Mouse (Mus musculus): ENCODE results near the gene Map1b. TPM values are rescaled to one million over a fixed set of nuclear protein-coding genes. Genes with fewer than 3 reads are reported as not detected.

The Map1b gene
- polyA plus RNA-seq, 1 experiment from 2014 or later, result 43.7 TPM

DNA sequence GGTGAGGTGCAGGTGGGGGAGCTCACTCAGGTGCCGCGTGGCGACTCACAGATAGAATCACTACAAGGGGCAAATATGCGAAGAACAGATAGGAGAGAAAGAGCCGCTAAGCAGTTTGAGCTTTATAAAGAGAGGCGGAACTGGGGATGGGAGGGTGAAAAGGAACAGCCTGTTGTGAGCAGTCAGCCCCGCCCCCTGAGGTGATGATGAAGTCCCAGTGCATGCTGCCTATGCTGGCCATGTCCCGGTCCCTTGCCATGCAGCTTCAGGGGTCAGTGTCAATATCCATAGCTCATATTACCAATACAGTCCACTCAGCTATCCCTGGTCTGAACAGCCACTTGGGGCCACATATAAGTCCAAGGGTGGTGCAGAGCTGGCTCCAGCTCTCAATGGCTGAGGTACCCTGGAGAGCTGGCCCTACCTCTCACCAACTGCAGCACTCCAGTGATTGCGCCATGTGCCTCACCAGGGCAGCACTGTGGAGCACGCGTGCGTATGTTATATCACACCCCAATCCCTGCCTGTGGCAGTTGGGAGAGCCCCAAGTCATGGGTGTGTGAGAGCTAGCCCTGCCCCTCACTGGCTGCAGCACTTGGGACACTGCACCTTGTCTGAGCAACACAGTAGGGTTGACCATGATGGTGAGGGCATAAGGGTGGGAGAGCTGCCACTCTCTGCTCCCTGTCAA lies 42.0 kb upstream of the Map1b start:
- H3K4me1 ChIP-seq (replicated peaks; ENCODE audit: control insufficient read depth, insufficient read depth, low read length), result no peaks in the 10 kb centered on the region
- TF ChIP-seq CTCF (IDR thresholded peaks at IDR 0.05; ENCODE audit: low read depth), result no peak
- H3K27me3 ChIP-seq (replicated peaks; ENCODE audit: control insufficient read depth, insufficient read depth, low read length), result no peaks in the 10 kb centered on the region
- peak; percentile 53; the same call in 1 of the 2 replicates for ATAC-seq
- H3K9ac ChIP-seq (ENCODE audit: low read depth, low read length), result peak overlapping the region; percentile 17; the same call in 1 of the 2 replicates
- no peak overlapping the region for H3K27ac ChIP-seq (ENCODE audit: low read depth, low read length)
- WGBS, result 46% methylated on average over 12 of the region's 12 CpGs
- H3K36me3 ChIP-seq (ENCODE audit: control insufficient read depth, insufficient read depth), result no peaks in the 10 kb centered on the region
- no peaks in the 10 kb centered on the region for H3K9me3 ChIP-seq (ENCODE audit: control insufficient read depth)
- peak overlapping the region; percentile 60 for H3K4me2 ChIP-seq (replicated peaks; ENCODE audit: low read depth)
- H3K4me3 ChIP-seq (ENCODE audit: low read depth, low read length), result peak overlapping the region; percentile 24

DNA sequence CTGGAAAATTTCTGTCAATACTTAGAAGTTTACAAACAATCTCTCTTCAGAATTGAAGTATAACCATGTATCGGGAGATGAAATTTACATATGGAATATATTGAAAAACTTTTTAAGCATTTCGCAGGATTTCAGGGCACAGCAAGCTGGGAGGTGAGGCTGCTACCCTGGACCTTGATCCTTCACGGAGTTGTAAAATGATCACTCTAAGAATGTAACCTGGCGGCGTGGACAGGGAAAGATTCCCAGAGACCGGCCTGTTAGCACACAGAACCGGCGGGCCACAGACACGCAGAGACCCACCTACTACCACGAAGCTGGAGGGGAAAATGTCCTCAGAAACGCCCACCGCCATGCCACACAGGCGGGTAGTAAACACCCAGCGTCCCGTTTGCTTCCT lies 41.5 kb upstream of the Map1b start:
- Histone ChIP-seq H3K4me3 (ENCODE audit: low read depth, low read length) (peak overlapping the region; percentile 24), H3K9me3 (ENCODE audit: control insufficient read depth) (no peaks in the 10 kb centered on the region), H3K4me1 (replicated peaks; ENCODE audit: control insufficient read depth, insufficient read depth, low read length) (no peaks in the 10 kb centered on the region), H3K4me2 (replicated peaks; ENCODE audit: low read depth) (peak overlapping the region; percentile 60), H3K9ac (ENCODE audit: low read depth, low read length) (peak overlapping the region; percentile 17; the same call in 1 of the 2 replicates), H3K27ac (ENCODE audit: low read depth, low read length) (no peak overlapping the region), H3K36me3 (ENCODE audit: control insufficient read depth, insufficient read depth) (no peaks in the 10 kb centered on the region), H3K27me3 (replicated peaks; ENCODE audit: control insufficient read depth, insufficient read depth, low read length) (no peaks in the 10 kb centered on the region)
- WGBS, result 37% methylated on average over 15 of the region's 15 CpGs
- ATAC-seq, result peak; percentile 33; the same call in 1 of the 2 replicates
- TF ChIP-seq CTCF (IDR thresholded peaks at IDR 0.05; ENCODE audit: low read depth), result no peak

DNA sequence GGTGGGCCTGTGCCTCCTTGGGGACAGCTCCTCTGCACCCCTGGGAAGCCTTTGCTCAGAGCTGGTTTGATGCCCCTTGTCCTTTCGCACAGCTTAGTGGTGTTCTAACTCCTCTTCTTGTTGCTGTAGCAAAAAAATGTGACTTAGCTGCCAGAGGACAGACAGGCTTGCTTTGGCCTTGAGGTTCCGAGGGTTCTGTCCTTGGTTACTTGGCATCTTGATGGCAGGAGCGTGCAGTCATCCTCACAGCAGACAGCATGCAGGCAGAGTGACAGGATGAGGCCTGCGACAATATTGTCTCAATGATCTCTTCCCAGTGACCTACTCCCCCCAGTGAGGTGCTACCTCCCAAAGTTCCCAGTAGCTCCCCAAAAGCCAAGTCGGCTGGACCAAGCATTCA lies 41.0 kb upstream of the Map1b start:
- 75% methylated on average over 5 of the region's 5 CpGs for WGBS
- no peaks in the 10 kb centered on the region for H3K36me3 ChIP-seq (ENCODE audit: control insufficient read depth, insufficient read depth)
- no peaks in the 10 kb centered on the region for H3K4me1 ChIP-seq (replicated peaks; ENCODE audit: control insufficient read depth, insufficient read depth, low read length)
- no peaks in the 10 kb centered on the region for H3K9me3 ChIP-seq (ENCODE audit: control insufficient read depth)
- no peak for TF ChIP-seq CTCF (IDR thresholded peaks at IDR 0.05; ENCODE audit: low read depth)
- H3K4me3 ChIP-seq (ENCODE audit: low read depth, low read length), result no peak overlapping the region
- no peak overlapping the region for H3K4me2 ChIP-seq (replicated peaks; ENCODE audit: low read depth)
- no peak overlapping the region for H3K9ac ChIP-seq (ENCODE audit: low read depth, low read length)
- no peaks in the 10 kb centered on the region for H3K27me3 ChIP-seq (replicated peaks; ENCODE audit: control insufficient read depth, insufficient read depth, low read length)
- no peak overlapping the region for H3K27ac ChIP-seq (ENCODE audit: low read depth, low read length)
- ATAC-seq, result no peak

DNA sequence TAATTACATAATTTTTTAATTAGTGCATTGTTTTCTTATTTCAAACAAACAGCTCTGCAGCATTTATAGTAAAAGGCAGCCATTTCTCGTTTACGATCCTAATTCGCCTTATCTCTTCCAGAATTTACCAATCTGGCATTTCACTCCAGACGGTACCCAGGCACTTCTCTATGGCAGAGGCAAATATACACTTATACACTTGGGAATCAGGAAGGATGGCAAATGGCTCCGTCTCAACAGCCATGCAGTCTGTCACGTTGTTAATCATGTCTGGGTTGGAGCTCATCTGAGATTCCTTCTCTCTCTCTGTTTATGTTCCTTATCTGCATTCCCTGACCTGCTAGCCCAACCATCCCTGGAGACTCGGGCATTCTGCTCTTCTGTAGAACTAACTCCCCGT lies 38.6 kb upstream of the Map1b start:
- H3K4me1 ChIP-seq (replicated peaks; ENCODE audit: control insufficient read depth, insufficient read depth, low read length), result no peaks in the 10 kb centered on the region
- no peak for ATAC-seq
- H3K27ac ChIP-seq (ENCODE audit: low read depth, low read length), result no peak overlapping the region
- H3K36me3 ChIP-seq (ENCODE audit: control insufficient read depth, insufficient read depth), result no peaks in the 10 kb centered on the region
- TF ChIP-seq CTCF (IDR thresholded peaks at IDR 0.05; ENCODE audit: low read depth), result no peak
- H3K27me3 ChIP-seq (replicated peaks; ENCODE audit: control insufficient read depth, insufficient read depth, low read length), result no peaks in the 10 kb centered on the region
- no peak overlapping the region for H3K4me2 ChIP-seq (replicated peaks; ENCODE audit: low read depth)
- no peak overlapping the region for H3K4me3 ChIP-seq (ENCODE audit: low read depth, low read length)
- H3K9ac ChIP-seq (ENCODE audit: low read depth, low read length), result no peak overlapping the region
- no peaks in the 10 kb centered on the region for H3K9me3 ChIP-seq (ENCODE audit: control insufficient read depth)
- WGBS, result 26% methylated on average over 8 of the region's 8 CpGs

DNA sequence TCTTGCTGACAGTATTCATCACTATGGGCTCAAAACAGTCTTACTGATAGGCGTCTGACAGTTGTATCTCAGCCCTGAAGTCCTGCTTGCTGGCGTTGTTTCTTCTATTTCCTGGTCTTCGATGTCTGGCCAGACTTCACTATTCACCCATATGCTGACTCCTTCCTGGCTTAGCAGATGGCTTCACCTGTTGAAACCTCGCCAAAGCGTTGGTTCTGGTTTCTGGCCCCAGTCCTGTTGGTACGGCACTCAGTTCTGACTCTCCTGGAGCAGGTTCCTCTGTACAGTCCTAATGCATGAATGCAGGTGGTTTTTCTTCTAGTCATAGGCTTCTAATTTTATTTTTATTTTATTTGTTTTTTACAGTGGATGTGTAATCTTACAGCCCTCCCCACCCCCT lies 38.1 kb upstream of the Map1b start:
- no peak for ATAC-seq
- Histone ChIP-seq H3K4me2 (replicated peaks; ENCODE audit: low read depth) (no peak overlapping the region), H3K27me3 (replicated peaks; ENCODE audit: control insufficient read depth, insufficient read depth, low read length) (no peaks in the 10 kb centered on the region), H3K4me1 (replicated peaks; ENCODE audit: control insufficient read depth, insufficient read depth, low read length) (no peaks in the 10 kb centered on the region), H3K36me3 (ENCODE audit: control insufficient read depth, insufficient read depth) (no peaks in the 10 kb centered on the region), H3K9ac (ENCODE audit: low read depth, low read length) (no peak overlapping the region), H3K4me3 (ENCODE audit: low read depth, low read length) (no peak overlapping the region), H3K9me3 (ENCODE audit: control insufficient read depth) (no peaks in the 10 kb centered on the region), H3K27ac (ENCODE audit: low read depth, low read length) (no peak overlapping the region)
- WGBS, result 79% methylated on average over 6 of the region's 6 CpGs
- TF ChIP-seq CTCF (IDR thresholded peaks at IDR 0.05; ENCODE audit: low read depth), result no peak

DNA sequence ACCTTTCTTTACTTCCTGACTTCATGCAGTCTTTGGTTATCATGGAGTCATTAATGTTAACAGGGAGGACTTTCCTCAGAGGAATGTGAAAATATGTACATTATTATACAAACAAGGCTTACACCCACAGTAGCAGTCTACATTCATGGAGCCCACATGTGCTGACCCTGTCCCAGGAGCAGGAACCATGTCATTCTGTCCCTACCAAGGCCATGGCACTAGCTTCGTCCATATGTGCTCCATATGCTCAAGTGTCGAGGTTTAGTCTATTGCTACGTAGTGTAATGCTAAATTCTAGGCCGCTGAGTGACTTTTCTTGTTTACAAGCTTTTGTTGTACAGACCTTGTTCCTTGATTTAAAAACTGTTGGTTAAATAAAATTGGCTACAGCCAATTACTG lies 36.0 kb upstream of the Map1b start:
- Histone ChIP-seq H3K4me2 (replicated peaks; ENCODE audit: low read depth) (no peak overlapping the region), H3K27me3 (replicated peaks; ENCODE audit: control insufficient read depth, insufficient read depth, low read length) (no peaks in the 10 kb centered on the region), H3K9me3 (ENCODE audit: control insufficient read depth) (no peaks in the 10 kb centered on the region), H3K27ac (ENCODE audit: low read depth, low read length) (no peak overlapping the region), H3K9ac (ENCODE audit: low read depth, low read length) (no peak overlapping the region), H3K36me3 (ENCODE audit: control insufficient read depth, insufficient read depth) (no peaks in the 10 kb centered on the region), H3K4me1 (replicated peaks; ENCODE audit: control insufficient read depth, insufficient read depth, low read length) (0 out of 2 replicates have a peak, but pooled peaks cover under 1% of the 10 kb centered on the region), H3K4me3 (ENCODE audit: low read depth, low read length) (no peak overlapping the region)
- ATAC-seq, result no peak
- WGBS, result 90% methylated on average over 4 of the region's 4 CpGs
- TF ChIP-seq CTCF (IDR thresholded peaks at IDR 0.05; ENCODE audit: low read depth), result no peak
